Mouse (Mus musculus): ENCODE data around the gene Hypk. TPM values are rescaled to one million over a fixed set of nuclear protein-coding genes. Genes with fewer than 3 reads are reported as not detected.
A peak's percentile ranks its signal among the peaks of the same experiment; 100 is the strongest.

Gene Hypk
- polyA plus RNA-seq, 1 experiment: 26.4 TPM

- H3K4me2 ChIP-seq (ENCODE audit: low read depth): peak overlapping the region; percentile 95
- peaks cover 33% of the 10 kb centered on the region for H3K79me2 ChIP-seq (ENCODE audit: control insufficient read depth, insufficient read depth)
- no peak for TF ChIP-seq CEBPB (IDR thresholded peaks at IDR 0.05; ENCODE audit: insufficient read depth, poor library complexity, severe bottlenecking)
- no peak for TF ChIP-seq REST (IDR thresholded peaks at IDR 0.05; ENCODE audit: insufficient read depth, insufficient read length)
- no peak for TF ChIP-seq E2F4 (IDR thresholded peaks at IDR 0.05; ENCODE audit: insufficient read depth)
- TF ChIP-seq MYOG (IDR thresholded peaks at IDR 0.05; ENCODE audit: control insufficient read depth in 1 of 3, insufficient read depth in 1 of 3, insufficient read length in 2 of 3, low read depth in 2 of 3): no peak
- no peak for TF ChIP-seq MAX (IDR thresholded peaks at IDR 0.05; ENCODE audit: low read depth)
- no peak for TF ChIP-seq USF1 (IDR thresholded peaks at IDR 0.05; ENCODE audit: low read depth)
- no peak for TF ChIP-seq MYOD1 (IDR thresholded peaks at IDR 0.05; ENCODE audit: control insufficient read depth in 1 of 3, insufficient read length in 2 of 3, low read depth in 2 of 3)
- TF ChIP-seq SRF (IDR thresholded peaks at IDR 0.05; ENCODE audit: control insufficient read depth, insufficient read length, low read depth): no peak
- no peak for TF ChIP-seq POLR2A (IDR thresholded peaks at IDR 0.05; ENCODE audit: insufficient read length, low read depth)
- H3ac ChIP-seq (ENCODE audit: control insufficient read depth, insufficient read length): no peak overlapping the region
- H3K36me3 ChIP-seq (ENCODE audit: control insufficient read depth, insufficient read depth): peaks cover 15% of the 10 kb centered on the region
- no peaks in the 10 kb centered on the region for H3K27me3 ChIP-seq (ENCODE audit: control insufficient read depth, insufficient read depth, insufficient read length)
- H3K4me3 ChIP-seq: peak overlapping the region; percentile 57
Observed at GRCm38 (mm10) chr2:121448136-121448535, 5.0 kb upstream of the Hypk start.

GRCm38 (mm10) chr2:121448739-121449535 lies 4.2 kb upstream of the Hypk start, which contains the start of gene Serf2:
Gene Serf2 (plus strand): TSS chr2:121449195.
- H3K27me3 ChIP-seq (ENCODE audit: control insufficient read depth, insufficient read depth, insufficient read length): no peaks in the 10 kb centered on the region
- peak within 1 kb of the TSS; percentile 92 for H3ac ChIP-seq (ENCODE audit: control insufficient read depth, insufficient read length)
- TF ChIP-seq SRF (IDR thresholded peaks at IDR 0.05; ENCODE audit: control insufficient read depth, insufficient read length, low read depth): peak; percentile 13
- TF ChIP-seq CEBPB (IDR thresholded peaks at IDR 0.05; ENCODE audit: insufficient read depth, poor library complexity, severe bottlenecking): no peak
- TF ChIP-seq USF1 (IDR thresholded peaks at IDR 0.05; ENCODE audit: low read depth): peak; percentile 93
- TF ChIP-seq POLR2A (IDR thresholded peaks at IDR 0.05; ENCODE audit: insufficient read length, low read depth): peak; percentile 94
- TF ChIP-seq MYOD1 (IDR thresholded peaks at IDR 0.05; ENCODE audit: control insufficient read depth in 1 of 3, insufficient read length in 2 of 3, low read depth in 2 of 3): peak in 1 of 3 experiments; percentile 9
- TF ChIP-seq E2F4 (IDR thresholded peaks at IDR 0.05; ENCODE audit: insufficient read depth): no peak
- TF ChIP-seq REST (IDR thresholded peaks at IDR 0.05; ENCODE audit: insufficient read depth, insufficient read length): peak; percentile 51
- TF ChIP-seq POLR2AphosphoS2 (IDR thresholded peaks at IDR 0.05; ENCODE audit: insufficient read length, low read depth): peak; percentile 99
- H3K4me3 ChIP-seq: peak within 1 kb of the TSS; percentile 57
- H3K4me2 ChIP-seq (ENCODE audit: low read depth): peak within 1 kb of the TSS; percentile 95
- peaks cover 18% of the 10 kb centered on the region for H3K36me3 ChIP-seq (ENCODE audit: control insufficient read depth, insufficient read depth)
- H3K79me2 ChIP-seq (ENCODE audit: control insufficient read depth, insufficient read depth): peaks cover 33% of the 10 kb centered on the region

- TF ChIP-seq MYOG (IDR thresholded peaks at IDR 0.05; ENCODE audit: control insufficient read depth in 1 of 3, insufficient read depth in 1 of 3, insufficient read length in 2 of 3, low read depth in 2 of 3) (peak in 2 of 3 experiments; percentile 31 to 51), MYOD1 (IDR thresholded peaks at IDR 0.05; ENCODE audit: control insufficient read depth in 1 of 3, insufficient read length in 2 of 3, low read depth in 2 of 3) (peak in 1 of 3 experiments; percentile 61), POLR2A (IDR thresholded peaks at IDR 0.05; ENCODE audit: insufficient read length, low read depth) (no peak)
Observed at GRCm38 (mm10) chr2:121449545-121450011, 3.5 kb upstream of the Hypk start.

GRCm38 (mm10) chr2:121450093-121450492 lies 3.0 kb upstream of the Hypk start:
- Histone ChIP-seq H3K4me2 (ENCODE audit: low read depth) (peak overlapping the region; percentile 75), H3K4me3 (peak overlapping the region; percentile 57), H3K27me3 (ENCODE audit: control insufficient read depth, insufficient read depth, insufficient read length) (no peaks in the 10 kb centered on the region), H3ac (ENCODE audit: control insufficient read depth, insufficient read length) (peak overlapping the region; percentile 92), H3K36me3 (ENCODE audit: control insufficient read depth, insufficient read depth) (peaks cover 18% of the 10 kb centered on the region), H3K79me2 (ENCODE audit: control insufficient read depth, insufficient read depth) (peaks cover 33% of the 10 kb centered on the region)
- TF ChIP-seq TCF12 (IDR thresholded peaks at IDR 0.05; ENCODE audit: insufficient read depth, poor library complexity, severe bottlenecking) (no peak), MAX (IDR thresholded peaks at IDR 0.05; ENCODE audit: low read depth) (no peak), CEBPB (IDR thresholded peaks at IDR 0.05; ENCODE audit: insufficient read depth, poor library complexity, severe bottlenecking) (no peak), MYOG (IDR thresholded peaks at IDR 0.05; ENCODE audit: control insufficient read depth in 1 of 3, insufficient read depth in 1 of 3, insufficient read length in 2 of 3, low read depth in 2 of 3) (no peak), REST (IDR thresholded peaks at IDR 0.05; ENCODE audit: insufficient read depth, insufficient read length) (no peak), TCF3 (IDR thresholded peaks at IDR 0.05; ENCODE audit: insufficient read length, low read depth) (no peak), USF1 (IDR thresholded peaks at IDR 0.05; ENCODE audit: low read depth) (no peak), POLR2A (IDR thresholded peaks at IDR 0.05; ENCODE audit: insufficient read length, low read depth) (no peak), E2F4 (IDR thresholded peaks at IDR 0.05; ENCODE audit: insufficient read depth) (no peak)

More at GRCm38 (mm10) chr2:121449545-121450011, 3.5 kb upstream of the Hypk start:
- Histone ChIP-seq H3ac (ENCODE audit: control insufficient read depth, insufficient read length) (peak overlapping the region; percentile 92), H3K79me2 (ENCODE audit: control insufficient read depth, insufficient read depth) (peaks cover 33% of the 10 kb centered on the region), H3K27me3 (ENCODE audit: control insufficient read depth, insufficient read depth, insufficient read length) (no peaks in the 10 kb centered on the region), H3K36me3 (ENCODE audit: control insufficient read depth, insufficient read depth) (peaks cover 18% of the 10 kb centered on the region), H3K4me3 (peak overlapping the region; percentile 57), H3K4me2 (ENCODE audit: low read depth) (peak overlapping the region; percentile 75)

GRCm38 (mm10) chr2:121452361-121452760 lies 729 bp upstream of the Hypk start:
- no peak overlapping the region for H3K4me3 ChIP-seq
- TF ChIP-seq TCF3 (IDR thresholded peaks at IDR 0.05; ENCODE audit: insufficient read length, low read depth) (no peak), USF1 (IDR thresholded peaks at IDR 0.05; ENCODE audit: low read depth) (peak; percentile 45)
- H3K4me2 ChIP-seq (ENCODE audit: low read depth): peak overlapping the region; percentile 62
- no peak overlapping the region for H3ac ChIP-seq (ENCODE audit: control insufficient read depth, insufficient read length)
- H3K36me3 ChIP-seq (ENCODE audit: control insufficient read depth, insufficient read depth): peaks cover 18% of the 10 kb centered on the region
- H3K79me2 ChIP-seq (ENCODE audit: control insufficient read depth, insufficient read depth): peaks cover 38% of the 10 kb centered on the region
- H3K27me3 ChIP-seq (ENCODE audit: control insufficient read depth, insufficient read depth, insufficient read length): no peaks in the 10 kb centered on the region

Measured in myocyte (in vitro differentiated cells).